ENCODE assay signal across 18 mouse cellular contexts in genomic region chr3:121600841-121601240, GRCm38 (mm10).
"Had no signal": no experiment of that assay in that cellular context is flagged by ENCODE, and none has a peak within 500 bp of the region (broad histone marks: within the 10 kb centered on the region; RNA-seq: fewer than 3 reads in every experiment).

No protein-coding gene starts in this region.

- H3K9me3 ChIP-seq: kidney, embryonic 15.5 days; limb, embryonic 12.5 days; limb, embryonic 15.5 days; midbrain, embryonic 12.5 days; midbrain, embryonic 15.5 days; neural tube, embryonic 13.5 days had no signal

- H3K4me1 ChIP-seq: limb, embryonic 12.5 days had no signal

- H3K27me3 ChIP-seq: kidney, embryonic 15.5 days; limb, embryonic 12.5 days; limb, embryonic 15.5 days; midbrain, embryonic 15.5 days; neural tube, embryonic 13.5 days had no signal

- H3K9ac ChIP-seq: kidney, embryonic 15.5 days; limb, embryonic 12.5 days; limb, embryonic 15.5 days; liver, embryonic 14.5 days; liver, postnatal 0 days; lung, embryonic 14.5 days; midbrain, embryonic 12.5 days; midbrain, embryonic 15.5 days; neural tube, embryonic 13.5 days had no signal

- H3K27ac ChIP-seq: limb, embryonic 12.5 days; limb, embryonic 15.5 days; liver, embryonic 14.5 days; macrophage; midbrain, embryonic 12.5 days; midbrain, embryonic 15.5 days; neural tube, embryonic 13.5 days had no signal

- DNase-seq: kidney, adult 8-10 months; kidney, postnatal 10 days; kidney, postnatal 36 days; left cerebral cortex, postnatal 4 days; liver, postnatal 0 days; lung, embryonic 14.5 days; retina, postnatal 1 day; thymus, adult 18-20 months; thymus, postnatal 14 days; thymus, postnatal 4 days had no signal

- H3K4me3 ChIP-seq: kidney, embryonic 15.5 days; limb, embryonic 12.5 days; limb, embryonic 15.5 days; midbrain, embryonic 12.5 days; midbrain, embryonic 15.5 days; neural tube, embryonic 13.5 days had no signal

- H3K36me3 ChIP-seq: kidney, embryonic 15.5 days; limb, embryonic 12.5 days; limb, embryonic 15.5 days; midbrain, embryonic 12.5 days; midbrain, embryonic 15.5 days; neural tube, embryonic 13.5 days had no signal
